9 mouse cellular contexts compared by ENCODE assay signal in genomic region chr9:122244080-122244799, GRCm38 (mm10). TPM values are rescaled to one million over a fixed set of nuclear protein-coding genes. Genes with fewer than 3 reads are reported as not detected.
DNase-seq lines count a peak whose midpoint lies in the region; ATAC-seq and TF ChIP-seq lines count a peak whose summit lies in the region.
"Had no signal": no experiment of that assay in that cellular context is flagged by ENCODE, and none has a peak within 500 bp of the region (broad histone marks: within the 10 kb centered on the region; RNA-seq: fewer than 3 reads in every experiment).

No protein-coding gene starts in this region.

- dilution Hi-C loops in CH12.LX (cut with MboI; ENCODE audit: extremely low pct_ligation_motif_present, extremely low pct_unique_long_range_greater_than_20kb, low sequenced_read_pairs), result no loop called here

- no peak overlapping the region for H3K9ac ChIP-seq in hindbrain, embryonic 14.5 days
- H3K9ac ChIP-seq in hindbrain, embryonic 12.5 days, result no peak overlapping the region
- H3K9ac ChIP-seq in CH12.LX (ENCODE audit: insufficient read depth, low read depth), result no peak overlapping the region
- H3K9ac ChIP-seq: limb, embryonic 15.5 days had no signal

- H3K79me2 ChIP-seq in CH12.LX (replicated peaks; ENCODE audit: control insufficient read depth, extremely low read depth, insufficient read depth, poor library complexity, severe bottlenecking), result no peaks in the 10 kb centered on the region

- in situ Hi-C loops in CH12.LX (cut with MboI; ENCODE audit: low pct_ligation_motif_present, low pct_unique_long_range_greater_than_20kb, low sequenced_read_pairs), result no loop called here

- H3K4me3 ChIP-seq in hindbrain, embryonic 14.5 days (replicated peaks; ENCODE audit: low read length), result no peak overlapping the region
- no peak overlapping the region for H3K4me3 ChIP-seq in hindbrain, embryonic 12.5 days
- H3K4me3 ChIP-seq in CH12.LX (replicated peaks in 1 of 3; ENCODE audit: low read depth in 2 of 3, low read length in 2 of 3, poor library complexity in 1 of 3), result no peak overlapping the region
- H3K4me3 ChIP-seq: limb, embryonic 15.5 days had no signal

- DNase-seq in hindbrain, embryonic 14.5 days (ENCODE audit: low spot score), result peak; percentile 55
- DNase-seq in CH12.LX (ENCODE audit: extremely low read depth), result peak; percentile 77
- peak; percentile 80 for DNase-seq in brain, embryonic 14.5 days (ENCODE audit: low read depth)
- DNase-seq in layer of hippocampus, adult 9-11 months, result peak; percentile 60
- peak; percentile 74 for DNase-seq in thymus, postnatal 0 days (ENCODE audit: low spot score)

- no peak overlapping the region for H3K27ac ChIP-seq in hindbrain, embryonic 14.5 days
- H3K27ac ChIP-seq in hindbrain, embryonic 12.5 days, result no peak overlapping the region
- no peak overlapping the region for H3K27ac ChIP-seq in CH12.LX (ENCODE audit: insufficient read depth, low read depth)
- H3K27ac ChIP-seq: limb, embryonic 15.5 days had no signal

- WGBS in hindbrain, embryonic 14.5 days, result 40% methylated on average over 4 of the region's 4 CpGs
- 36% methylated on average over 4 of the region's 4 CpGs for WGBS in hindbrain, embryonic 12.5 days

- ATAC-seq in hindbrain, embryonic 14.5 days (ENCODE audit: low FRiP score), result no peak
- no peak for ATAC-seq in hindbrain, embryonic 12.5 days (ENCODE audit: low FRiP score)
- ATAC-seq in frontal cortex, adult (ENCODE audit: low TSS enrichment), result peak; percentile 88
- peak; percentile 72 for ATAC-seq in megakaryocyte-erythroid progenitor cell, adult 5-6 weeks (replicated peaks; ENCODE audit: low FRiP score, low TSS enrichment, poor library complexity, severe bottlenecking)

- TF ChIP-seq RAD21 in CH12.LX (IDR thresholded peaks at IDR 0.05; ENCODE audit: low read depth, low read length), result peak; percentile 61

- no peaks in the 10 kb centered on the region for H3K27me3 ChIP-seq in hindbrain, embryonic 14.5 days (ENCODE audit: control insufficient read depth, insufficient read depth, low read length)
- no peaks in the 10 kb centered on the region for H3K27me3 ChIP-seq in hindbrain, embryonic 12.5 days
- H3K27me3 ChIP-seq in CH12.LX (replicated peaks), result no peaks in the 10 kb centered on the region
- H3K27me3 ChIP-seq: limb, embryonic 15.5 days had no signal

- no peak for TF ChIP-seq POLR2A in CH12.LX (IDR thresholded peaks at IDR 0.05; ENCODE audit: low read depth, low read length)
- no peak for TF ChIP-seq POLR2A in brain, embryonic 14.5 days (IDR thresholded peaks at IDR 0.05; ENCODE audit: borderline replicate concordance, extremely low read depth, insufficient read depth, insufficient read length, poor library complexity, severe bottlenecking)

- H3K4me1 ChIP-seq in hindbrain, embryonic 14.5 days (replicated peaks; ENCODE audit: control insufficient read depth, insufficient read depth, low read length), result peaks cover 9% of the 10 kb centered on the region; the same call in 1 of the 2 replicates
- H3K4me1 ChIP-seq in hindbrain, embryonic 12.5 days, result peaks cover 17% of the 10 kb centered on the region
- H3K4me1 ChIP-seq in CH12.LX (ENCODE audit: control insufficient read depth in 1 of 2, insufficient read depth in 2 of 2), result peaks cover 27 to 72% of the 10 kb centered on the region in 2 experiments

- TF ChIP-seq EP300 in CH12.LX (IDR thresholded peaks at IDR 0.05; ENCODE audit: low read length), result no peak

- H3K9me3 ChIP-seq in hindbrain, embryonic 14.5 days (ENCODE audit: control insufficient read depth, low read length), result no peaks in the 10 kb centered on the region
- H3K9me3 ChIP-seq in hindbrain, embryonic 12.5 days (replicated peaks), result no peaks in the 10 kb centered on the region
- H3K9me3 ChIP-seq in CH12.LX (replicated peaks; ENCODE audit: low read length), result no peaks in the 10 kb centered on the region
- H3K9me3 ChIP-seq: limb, embryonic 15.5 days had no signal

- H3K36me3 ChIP-seq in hindbrain, embryonic 14.5 days (replicated peaks; ENCODE audit: control insufficient read depth, insufficient read depth), result peaks cover 5% of the 10 kb centered on the region
- peaks cover 16% of the 10 kb centered on the region for H3K36me3 ChIP-seq in hindbrain, embryonic 12.5 days
- peaks cover 0 to 11% of the 10 kb centered on the region in 2 experiments for H3K36me3 ChIP-seq in CH12.LX (replicated peaks in 1 of 2; ENCODE audit: control insufficient read depth in 1 of 2, insufficient read depth in 1 of 2, low read length in 1 of 2)

- peak; percentile 62 to 99 for TF ChIP-seq CTCF in CH12.LX (conservative IDR thresholded peaks at IDR 0.05 in 1 of 2, IDR thresholded peaks at IDR 0.05 in 1 of 2; ENCODE audit: low read depth in 2 of 2, low read length in 2 of 2)
- peak; percentile 70; the same call in 1 of the 2 replicates for TF ChIP-seq CTCF in brain, embryonic 14.5 days (IDR thresholded peaks at IDR 0.05; ENCODE audit: borderline replicate concordance, extremely low read depth, insufficient read depth, insufficient read length)

- H3K4me2 ChIP-seq in hindbrain, embryonic 14.5 days (replicated peaks), result no peak overlapping the region
- H3K4me2 ChIP-seq in hindbrain, embryonic 12.5 days (replicated peaks), result no peak overlapping the region
- no peak overlapping the region for H3K4me2 ChIP-seq in CH12.LX (ENCODE audit: insufficient read depth, low read depth, poor library complexity, severe bottlenecking)
- H3K4me2 ChIP-seq: limb, embryonic 15.5 days had no signal

TF ChIP-seq in CH12.LX, 34 proteins besides CTCF, POLR2A, EP300 and RAD21:
- TF ChIP-seq SMC3 (IDR thresholded peaks at IDR 0.05; ENCODE audit: low read depth, low read length) (peak; percentile 60), JUND (conservative IDR thresholded peaks at IDR 0.05; ENCODE audit: low read depth, low read length) (no peak), E2F4 (IDR thresholded peaks at IDR 0.05; ENCODE audit: insufficient replicate concordance, low read depth, low read length) (no peak), BHLHE40 (IDR thresholded peaks at IDR 0.05; ENCODE audit: low read depth, low read length) (no peak)
TF ChIP-seq in CH12.LX: peak in this region for 1.

RNA-seq across cellular contexts. Expression of gene Ano10, which starts 50.0 kb away (rescaled TPM):
- 43.6 and 44.6 TPM in 2 replicates for polyA plus RNA-seq in hindbrain, embryonic 14.5 days (2014; fragmentation: Nextera tagmentation; extraction: Ambion mirVana)
- 52.3 and 53.6 TPM in 2 replicates for polyA plus RNA-seq in hindbrain, embryonic 12.5 days (2016; fragmentation: Nextera tagmentation; extraction: Ambion mirVana)
- total RNA-seq in CH12.LX (2012; rRNA removed), result 18.2 and 23.9 TPM in 2 replicates
- 7.3 and 9.5 TPM in 2 replicates for total RNA-seq in CH12.LX (2014; rRNA removed)
- polyA plus RNA-seq in CH12.LX (2012; ENCODE audit: insufficient read length, low read depth), result 11.4 and 12.2 TPM in 2 replicates
- polyA plus RNA-seq in brain, embryonic 14.5 days (2012; rRNA removed), result 39.4 and 41.6 TPM in 2 replicates
- total RNA-seq in megakaryocyte-erythroid progenitor cell, adult 5-6 weeks (2014; fragmentation: Nextera tagmentation), result 4.6 and 6.4 TPM in 2 replicates
- 0.65 and 0.70 TPM in 2 replicates for total RNA-seq in megakaryocyte-erythroid progenitor cell, adult 5-6 weeks (2017)
- polyA plus RNA-seq in thymus, postnatal 0 days (2015; fragmentation: Nextera tagmentation; extraction: Ambion mirVana), result 16.9 and 18.5 TPM in 2 replicates

Comparison
In these comparisons a context has a peak if more than half of its experiments do, and no peak if none do; other contexts are left out.
1. ATAC-seq: peak in frontal cortex, adult (single experiment) and megakaryocyte-erythroid progenitor cell, adult 5-6 weeks (single experiment); none in hindbrain, embryonic 14.5 days (single experiment) and hindbrain, embryonic 12.5 days (single experiment).
2. Peak in every context shown above with its lines, with median percentiles within 50 percentile points of each other: DNase-seq.